Mouse (Mus musculus): Measurements from ENCODE around the gene Mgl2. TPM values are rescaled to one million over a fixed set of nuclear protein-coding genes. Genes with fewer than 3 reads are reported as not detected.

Gene Mgl2
- under 1 TPM in 1 of 2 experiments, not detected in 1; 0.23 TPM for polyA plus RNA-seq (2017; shearing (Covaris generic))

DNA sequence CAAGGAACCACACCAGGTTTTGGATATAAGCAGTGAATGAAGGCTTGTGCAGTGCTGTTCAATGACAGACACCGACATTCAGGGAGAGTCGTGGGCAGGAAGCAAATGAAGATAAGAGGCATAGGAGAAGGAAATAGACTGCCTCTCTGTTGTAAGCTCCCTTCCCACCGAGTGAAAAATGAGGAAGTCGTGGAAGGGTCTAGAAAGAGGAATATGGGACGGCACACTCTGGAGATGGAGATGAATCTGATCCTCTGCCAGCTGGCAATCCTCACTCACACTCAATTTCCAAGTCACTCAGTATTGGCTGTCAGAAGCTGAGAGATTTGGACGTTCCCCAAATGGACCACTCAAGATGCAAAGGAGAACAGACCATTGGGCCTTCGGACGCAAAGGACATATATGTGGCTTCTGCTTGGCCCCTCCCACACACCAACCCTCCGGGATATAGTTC is at the start of gene Mgl2:
Gene Mgl2, plus strand, starts transcription at position 404 of the 454 bp plus-strand sequence.

DNA sequence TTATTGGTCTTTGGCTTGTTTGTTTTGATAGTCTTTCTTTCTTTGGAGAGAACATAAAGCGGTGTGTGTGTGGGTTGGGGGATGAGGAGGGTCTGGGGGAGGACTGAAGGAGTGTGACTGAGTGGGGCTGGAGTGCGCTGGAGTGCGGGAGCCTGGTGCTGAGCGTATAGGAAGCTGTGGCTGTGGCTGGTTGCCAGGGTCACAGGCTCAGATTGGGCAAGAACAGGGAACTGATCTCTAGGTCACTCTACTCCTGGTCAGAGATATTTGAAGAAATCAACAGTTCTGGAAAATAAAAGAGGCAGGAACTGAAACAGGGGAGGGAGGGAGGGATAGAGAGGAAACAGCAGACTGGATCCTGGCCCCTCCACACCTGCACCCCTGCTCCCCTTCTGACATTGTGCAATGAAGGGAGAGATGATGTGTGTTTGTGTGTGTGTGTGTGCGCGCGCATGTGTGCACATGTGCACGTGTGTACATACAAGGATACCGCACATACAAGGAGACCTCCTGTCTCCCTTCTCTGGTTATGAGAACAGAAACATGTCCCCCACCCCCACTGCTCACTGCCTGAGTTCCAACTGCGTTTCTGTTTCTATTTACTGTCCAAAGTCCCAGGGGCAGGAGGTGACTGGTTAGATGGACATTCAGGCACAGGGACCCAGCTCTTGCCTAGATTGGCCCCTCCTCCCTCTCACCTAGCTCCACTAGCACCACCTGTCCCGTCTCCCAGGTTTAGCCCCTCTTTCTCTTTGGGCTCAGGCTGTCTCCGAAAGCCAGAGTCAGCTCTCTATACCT is 37.9 kb upstream of the Mgl2 start, which contains the start of gene Asgr2:
Gene Asgr2, plus strand, starts transcription at position 659 of the 798 bp plus-strand sequence.

DNA sequence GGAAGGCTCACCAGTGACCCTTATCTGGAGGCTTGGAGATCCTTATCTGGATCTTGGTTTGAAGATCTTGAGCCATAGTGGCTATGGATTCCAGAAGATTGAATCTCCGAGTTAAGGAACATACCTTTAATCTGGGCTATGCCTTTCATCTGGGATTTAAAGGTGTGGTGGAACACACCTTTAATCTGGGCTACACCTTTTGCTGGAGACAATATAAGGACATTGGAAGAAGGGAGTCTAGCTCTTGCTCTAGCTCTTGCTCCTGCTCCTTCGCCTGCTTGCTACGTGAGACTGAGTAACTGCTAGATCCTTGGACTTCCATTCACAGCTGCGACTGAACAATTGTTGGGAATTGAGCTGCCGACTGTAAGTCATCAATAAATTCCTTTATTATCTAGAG is 25.8 kb downstream of the Mgl2 start, which contains the start of gene Clec10a:
Gene Clec10a, plus strand, starts transcription at position 301 of the 400 bp plus-strand sequence.

Other genes starting within 250 kb of the Mgl2 start
- 1 to 10 TPM; 1.3 TPM for gene Kctd11, start 248.9 kb upstream of the Mgl2 start, polyA plus RNA-seq (2017; shearing (Covaris generic))
- 100 to 1,000 TPM; 503 to 589 TPM for gene Acap1, start 234.8 kb upstream of the Mgl2 start, polyA plus RNA-seq (2017; shearing (Covaris generic))
- gene 2810408A11Rik, start 229.3 kb upstream of the Mgl2 start, polyA plus RNA-seq (2017; shearing (Covaris generic)) = 1 to 10 TPM; 3.6 to 4.8 TPM
- 10 to 100 TPM in 1 of 2 experiments, 1 to 10 TPM in 1; 6.4 to 11.6 TPM for gene Neurl4, start 229.3 kb upstream of the Mgl2 start, polyA plus RNA-seq (2017; shearing (Covaris generic))
- 100 to 1,000 TPM; 175 to 265 TPM for gene Gps2, start 216.4 kb upstream of the Mgl2 start, polyA plus RNA-seq (2017; shearing (Covaris generic))
- 1,000 to 10,000 TPM; 1,144 to 1,177 TPM for gene Eif5a, start 208.4 kb upstream of the Mgl2 start, polyA plus RNA-seq (2017; shearing (Covaris generic))
- not detected for gene Ybx2, start 194.5 kb upstream of the Mgl2 start, polyA plus RNA-seq (2017; shearing (Covaris generic))
- gene Slc2a4, start 182.1 kb upstream of the Mgl2 start, polyA plus RNA-seq (2017; shearing (Covaris generic)) = 1 to 10 TPM in 1 of 2 experiments, not detected in 1; 1.5 TPM
- gene Cldn7, start 165.6 kb upstream of the Mgl2 start, polyA plus RNA-seq (2017; shearing (Covaris generic)) = 1 to 10 TPM in 1 of 2 experiments, under 1 TPM in 1; 0.81 to 1.2 TPM
- 10 to 100 TPM; 39.1 to 74.9 TPM for gene Ctdnep1, start 149.2 kb upstream of the Mgl2 start, polyA plus RNA-seq (2017; shearing (Covaris generic))
- 10 to 100 TPM; 63.7 to 67.7 TPM for gene Elp5, start 147.8 kb upstream of the Mgl2 start, polyA plus RNA-seq (2017; shearing (Covaris generic))
- 100 to 1,000 TPM; 391 to 427 TPM for gene Gabarap, start 139.2 kb upstream of the Mgl2 start, polyA plus RNA-seq (2017; shearing (Covaris generic))
- gene Phf23, start 134.6 kb upstream of the Mgl2 start, polyA plus RNA-seq (2017; shearing (Covaris generic)) = 10 to 100 TPM; 85.5 to 94.7 TPM
- gene Dvl2, start 129.7 kb upstream of the Mgl2 start, polyA plus RNA-seq (2017; shearing (Covaris generic)) = 10 to 100 TPM; 26.6 to 46.3 TPM
- gene Acadvl, start 114.9 kb upstream of the Mgl2 start, polyA plus RNA-seq (2017; shearing (Covaris generic)) = 100 to 1,000 TPM in 1 of 2 experiments, 10 to 100 TPM in 1; 97.3 to 113 TPM
- 10 to 100 TPM in 1 of 2 experiments, 1 to 10 TPM in 1; 9.1 to 10.5 TPM for gene Dlg4, start 113.4 kb upstream of the Mgl2 start, polyA plus RNA-seq (2017; shearing (Covaris generic))
- gene Asgr1, start 76.2 kb upstream of the Mgl2 start, polyA plus RNA-seq (2017; shearing (Covaris generic)) = not detected
- gene Asgr2, start 37.7 kb upstream of the Mgl2 start, polyA plus RNA-seq (2017; shearing (Covaris generic)) = not detected
- 1 to 10 TPM in 1 of 2 experiments, not detected in 1; 1.6 TPM for gene Clec10a, start 25.9 kb downstream of the Mgl2 start, polyA plus RNA-seq (2017; shearing (Covaris generic))
- 1 to 10 TPM in 1 of 2 experiments, under 1 TPM in 1; 0.88 to 1.1 TPM for gene Slc16a11, start 82.4 kb downstream of the Mgl2 start, polyA plus RNA-seq (2017; shearing (Covaris generic))
- gene Slc16a13, start 90.7 kb downstream of the Mgl2 start, polyA plus RNA-seq (2017; shearing (Covaris generic)) = 1 to 10 TPM; 3.3 to 4.7 TPM
- not detected for gene Bcl6b, start 99.5 kb downstream of the Mgl2 start, polyA plus RNA-seq (2017; shearing (Covaris generic))
- gene 0610010K14Rik, start 107.6 kb downstream of the Mgl2 start, polyA plus RNA-seq (2017; shearing (Covaris generic)) = 100 to 1,000 TPM; 154 to 165 TPM
- gene Gm21988, start 109.5 kb downstream of the Mgl2 start, polyA plus RNA-seq (2017; shearing (Covaris generic)) = 10 to 100 TPM in 1 of 2 experiments, 1 to 10 TPM in 1; 5.8 to 10.3 TPM
- 100 to 1,000 TPM; 257 to 279 TPM for gene Rnasek, start 109.5 kb downstream of the Mgl2 start, polyA plus RNA-seq (2017; shearing (Covaris generic))
- under 1 TPM; 0.10 to 0.33 TPM for gene Alox12, start 125.0 kb downstream of the Mgl2 start, polyA plus RNA-seq (2017; shearing (Covaris generic))
- gene Alox12e, start 192.3 kb downstream of the Mgl2 start, polyA plus RNA-seq (2017; shearing (Covaris generic)) = 1 to 10 TPM in 1 of 2 experiments, under 1 TPM in 1; 0.22 to 1.6 TPM
- under 1 TPM; 0.24 to 0.53 TPM for gene Alox15, start 221.7 kb downstream of the Mgl2 start, polyA plus RNA-seq (2017; shearing (Covaris generic))